Mouse (Mus musculus): ENCODE data around the gene Prl2b1.

- TF ChIP-seq CTCF (IDR thresholded peaks at IDR 0.05; ENCODE audit: low read depth) (no peak), EP300 (IDR thresholded peaks at IDR 0.05; ENCODE audit: low read depth) (no peak)
Observed at GRCm38 (mm10) chr13:27399061-27399724, 8.5 kb upstream of the Prl2b1 start.

All from heart, postnatal 0 days (tissue).